Mouse (Mus musculus): ENCODE measurements around the gene Kif16b. TPM values are rescaled to one million over a fixed set of nuclear protein-coding genes. Genes with fewer than 3 reads are reported as not detected.
"Not testable (repeated sequence)": the region's sequence is repeated elsewhere in the genome, so short reads cannot be mapped to it uniquely, and the experiment has no call there.

Gene Kif16b
- polyA plus RNA-seq, 1 experiment from 2014 or later, result 5.2 TPM

GRCm38 (mm10) chr2:142589403-142590283 lies 311.7 kb downstream of the Kif16b start:
- peak overlapping the region; percentile 5; the same call in 1 of the 2 replicates for H3K4me3 ChIP-seq
- peak; percentile 72 for DNase-seq (ENCODE audit: low spot score)
- H3K27ac ChIP-seq (replicated peaks), result peak overlapping the region; percentile 76
- WGBS, result 10% methylated on average over 14 of the region's 14 CpGs
- H3K36me3 ChIP-seq, result no peaks in the 10 kb centered on the region
- 0 out of 2 replicates have a peak, but pooled peaks cover 2% of the 10 kb centered on the region for H3K9me3 ChIP-seq (replicated peaks)
- peaks cover 33% of the 10 kb centered on the region for H3K4me1 ChIP-seq
- peaks cover 88% of the 10 kb centered on the region for H3K27me3 ChIP-seq (ENCODE audit: low read depth, poor library complexity, severe bottlenecking)

- peaks cover 88% of the 10 kb centered on the region for H3K27me3 ChIP-seq (ENCODE audit: low read depth, poor library complexity, severe bottlenecking)
- H3K9me3 ChIP-seq (replicated peaks), result no peaks in the 10 kb centered on the region
- peaks cover 35% of the 10 kb centered on the region for H3K4me1 ChIP-seq
- DNase-seq (ENCODE audit: low spot score), result peak; percentile 9
- WGBS, result 91% methylated on average over 5 of the region's 5 CpGs
- H3K27ac ChIP-seq (replicated peaks), result no peak overlapping the region
- no peak overlapping the region for H3K4me3 ChIP-seq
- no peaks in the 10 kb centered on the region for H3K36me3 ChIP-seq
Measured at GRCm38 (mm10) chr2:142585845-142586244, 315.5 kb downstream of the Kif16b start.

- no peaks in the 10 kb centered on the region for H3K36me3 ChIP-seq
- no peak overlapping the region for H3K27ac ChIP-seq (replicated peaks)
- 89% methylated on average over 11 of the region's 11 CpGs for WGBS
- H3K4me3 ChIP-seq, result no peak overlapping the region
- H3K9me3 ChIP-seq (replicated peaks), result no peaks in the 10 kb centered on the region
- DNase-seq (ENCODE audit: low spot score), result peak; percentile 5
- H3K27me3 ChIP-seq (ENCODE audit: low read depth, poor library complexity, severe bottlenecking), result peaks cover 83% of the 10 kb centered on the region
- peaks cover 35% of the 10 kb centered on the region for H3K4me1 ChIP-seq
Measured at GRCm38 (mm10) chr2:142584851-142585737, 316.2 kb downstream of the Kif16b start.

- Histone ChIP-seq H3K9me3 (replicated peaks) (no peaks in the 10 kb centered on the region), H3K4me3 (no peak overlapping the region), H3K4me1 (peaks cover 19% of the 10 kb centered on the region), H3K27me3 (ENCODE audit: low read depth, poor library complexity, severe bottlenecking) (peaks cover 83% of the 10 kb centered on the region), H3K36me3 (no peaks in the 10 kb centered on the region), H3K27ac (replicated peaks) (no peak overlapping the region)
- no peak for DNase-seq (ENCODE audit: low spot score)
Measured at GRCm38 (mm10) chr2:142580449-142580848, 320.9 kb downstream of the Kif16b start.

- not testable (repeated sequence) for H3K27ac ChIP-seq (replicated peaks); H3K4me3 ChIP-seq; H3K9me3 ChIP-seq (replicated peaks); H3K36me3 ChIP-seq
- peak; percentile 8 for DNase-seq (ENCODE audit: low spot score)
- Histone ChIP-seq H3K27me3 (ENCODE audit: low read depth, poor library complexity, severe bottlenecking) (peaks cover 65% of the 10 kb centered on the region), H3K4me1 (peaks cover 19% of the 10 kb centered on the region)
- 74% methylated on average over 9 of the region's 9 CpGs for WGBS
Measured at GRCm38 (mm10) chr2:142577414-142577813, 323.9 kb downstream of the Kif16b start.

- 81% methylated on average over 8 of the region's 8 CpGs for WGBS
- no peaks in the 10 kb centered on the region for H3K9me3 ChIP-seq (replicated peaks)
- H3K4me1 ChIP-seq, result no peaks in the 10 kb centered on the region
- no peaks in the 10 kb centered on the region for H3K36me3 ChIP-seq
- H3K27me3 ChIP-seq (ENCODE audit: low read depth, poor library complexity, severe bottlenecking), result peaks cover 15% of the 10 kb centered on the region; the same call in 1 of the 2 replicates
- no peak overlapping the region for H3K27ac ChIP-seq (replicated peaks)
- no peak overlapping the region for H3K4me3 ChIP-seq
- no peak for DNase-seq (ENCODE audit: low spot score)
Measured at GRCm38 (mm10) chr2:142569771-142570170, 331.6 kb downstream of the Kif16b start.

Other genes with a start within 250 kb of the Kif16b start
- 99.1 and 105 TPM in 2 replicates for gene Snrpb2, start 161.5 kb upstream of the Kif16b start, polyA plus RNA-seq (2016; fragmentation: Nextera tagmentation; extraction: Ambion mirVana)
- 0.78 and 1.7 TPM in 2 replicates for gene Otor, start 176.9 kb upstream of the Kif16b start, polyA plus RNA-seq (2016; fragmentation: Nextera tagmentation; extraction: Ambion mirVana)